Mouse (Mus musculus): Measurements from ENCODE around the gene Mrps7.

The Mrps7 gene

GRCm38 (mm10) chr11:115649706-115650105 lies 46.0 kb downstream of the Mrps7 start:
- no peak for DNase-seq (ENCODE audit: low spot score)

GRCm38 (mm10) chr11:115651680-115652079 lies 48.0 kb downstream of the Mrps7 start:
- DNase-seq (ENCODE audit: low spot score), result no peak

GRCm38 (mm10) chr11:115653194-115653593 lies 49.5 kb downstream of the Mrps7 start:
- DNase-seq (ENCODE audit: low spot score), result no peak

GRCm38 (mm10) chr11:115654128-115654527 lies 50.4 kb downstream of the Mrps7 start:
- no peak for DNase-seq (ENCODE audit: low spot score)

Data from layer of hippocampus, adult 9-10 months (tissue).